In genomic region chr4:135354751-135355150, GRCm38 (mm10) we compare ENCODE assay signal across 1 mouse cellular context.
TF ChIP-seq lines count a peak whose summit lies in the region.

No protein-coding gene starts in this region.

TF ChIP-seq in CH12.LX, 34 proteins besides CTCF, POLR2A, EP300 and RAD21:
- TF ChIP-seq TBP (conservative IDR thresholded peaks at IDR 0.05; ENCODE audit: low read depth, low read length): peak; percentile 57; the same call in 1 of the 2 replicates
